Mouse (Mus musculus): Measurements from ENCODE around the gene Cbx1. TPM values are rescaled to one million over a fixed set of nuclear protein-coding genes. Genes with fewer than 3 reads are reported as not detected.
A peak's percentile ranks its signal among the peaks of the same experiment; 100 is the strongest.
"Not testable (repeated sequence)": the region's sequence is repeated elsewhere in the genome, so short reads cannot be mapped to it uniquely, and the experiment has no call there.

The Cbx1 gene
- total and polyA plus RNA-seq, 3 experiments: 132 to 368 (median 152) TPM

GRCm38 (mm10) chr11:96776968-96777962 lies 11.7 kb upstream of the Cbx1 start, which contains the start of gene Snx11 (continued):
- peak in 2 of 3 experiments; percentile 70 to 74; a peak in 5 of 6 replicates for TF ChIP-seq CTCF (IDR thresholded peaks at IDR 0.05 in 2 of 3, conservative IDR thresholded peaks at IDR 0.05 in 1 of 3; ENCODE audit: control insufficient read depth in 1 of 3, insufficient read depth in 1 of 3, low read depth in 2 of 3, low read length in 3 of 3, poor library complexity in 1 of 3, severe bottlenecking in 1 of 3)
- TF ChIP-seq CHD2 (IDR thresholded peaks at IDR 0.05; ENCODE audit: low read length): peak; percentile 39; the same call in 1 of the 2 replicates
- peak; percentile 83 for TF ChIP-seq NELFE (IDR thresholded peaks at IDR 0.05; ENCODE audit: low read depth, low read length)
- TF ChIP-seq ZMIZ1 (IDR thresholded peaks at IDR 0.05; ENCODE audit: low read depth, low read length): peak; percentile 87; the same call in 1 of the 2 replicates
- TF ChIP-seq SIN3A (IDR thresholded peaks at IDR 0.05; ENCODE audit: low read length): peak; percentile 96
- TF ChIP-seq USF1 (IDR thresholded peaks at IDR 0.05; ENCODE audit: low read depth, low read length): 0 out of 2 replicates have a peak, but pooled peaks have one; percentile 8
- TF ChIP-seq EP300 (IDR thresholded peaks at IDR 0.05; ENCODE audit: low read depth in 1 of 2, low read length in 2 of 2): peak in 1 of 2 experiments; percentile 36; a peak in 1 of 4 replicates
- peak; percentile 34; the same call in 1 of the 2 replicates for TF ChIP-seq NRF1 (IDR thresholded peaks at IDR 0.05; ENCODE audit: insufficient read depth, low read depth, low read length, poor library complexity, severe bottlenecking)
- no peak for TF ChIP-seq GATA1 (IDR thresholded peaks at IDR 0.05; ENCODE audit: low read depth, low read length)
- TF ChIP-seq MAZ (IDR thresholded peaks at IDR 0.05; ENCODE audit: low read depth, low read length): peak; percentile 95

- peak in 1 of 3 experiments; percentile 19; a peak in 1 of 6 replicates for TF ChIP-seq CTCF (IDR thresholded peaks at IDR 0.05 in 2 of 3, conservative IDR thresholded peaks at IDR 0.05 in 1 of 3; ENCODE audit: control insufficient read depth in 1 of 3, insufficient read depth in 1 of 3, low read depth in 2 of 3, low read length in 3 of 3, poor library complexity in 1 of 3, severe bottlenecking in 1 of 3)
- TF ChIP-seq TBP (IDR thresholded peaks at IDR 0.05; ENCODE audit: low read depth, low read length): peak; percentile 85
- peak; percentile 38 for TF ChIP-seq MYC (IDR thresholded peaks at IDR 0.05; ENCODE audit: low read depth, low read length)
- peak overlapping the region; percentile 76 for H3K9ac ChIP-seq (ENCODE audit: control insufficient read depth, low read depth, low read length, poor library complexity, severe bottlenecking)
- H3K27ac ChIP-seq (ENCODE audit: control insufficient read depth, low read depth, low read length): peak overlapping the region; percentile 88
- H3K27me3 ChIP-seq (ENCODE audit: control insufficient read depth in 1 of 2, insufficient read depth in 2 of 2, low read length in 2 of 2); H3K9me3 ChIP-seq (replicated peaks; ENCODE audit: insufficient read depth, low read length); H3K79me2 ChIP-seq (ENCODE audit: control insufficient read depth, insufficient read depth, low read length, poor library complexity): not testable (repeated sequence)
- peaks cover 3 to 12% of the 10 kb centered on the region in 2 experiments for H3K36me3 ChIP-seq (ENCODE audit: control insufficient read depth in 1 of 2, insufficient read depth in 2 of 2, low read length in 2 of 2)
- peaks cover 0 to 12% of the 10 kb centered on the region in 2 experiments; a peak in 3 of 4 replicates for H3K4me1 ChIP-seq (ENCODE audit: control insufficient read depth in 1 of 2, insufficient read depth in 2 of 2, low read length in 2 of 2)
- DNase-seq (ENCODE audit: low read depth, low spot score): peak; percentile 52
- peak overlapping the region; percentile 63 to 83 for H3K4me3 ChIP-seq (ENCODE audit: control insufficient read depth in 1 of 2, insufficient read depth in 1 of 2, low read depth in 2 of 2, low read length in 2 of 2)
Measured at GRCm38 (mm10) chr11:96778061-96778627, 10.8 kb upstream of the Cbx1 start.

GRCm38 (mm10) chr11:96780306-96780705 lies 8.6 kb upstream of the Cbx1 start:
- TF ChIP-seq CHD1 (IDR thresholded peaks at IDR 0.05; ENCODE audit: low read depth, low read length) (no peak), CTCF (IDR thresholded peaks at IDR 0.05 in 2 of 3, conservative IDR thresholded peaks at IDR 0.05 in 1 of 3; ENCODE audit: control insufficient read depth in 1 of 3, insufficient read depth in 1 of 3, low read depth in 2 of 3, low read length in 3 of 3, poor library complexity in 1 of 3, severe bottlenecking in 1 of 3) (no peak), ETS1 (IDR thresholded peaks at IDR 0.05; ENCODE audit: low read depth, low read length) (no peak), NRF1 (IDR thresholded peaks at IDR 0.05; ENCODE audit: insufficient read depth, low read depth, low read length, poor library complexity, severe bottlenecking) (no peak), MAZ (IDR thresholded peaks at IDR 0.05; ENCODE audit: low read depth, low read length) (no peak), BHLHE40 (IDR thresholded peaks at IDR 0.05; ENCODE audit: borderline replicate concordance, low read depth, low read length) (no peak), CHD2 (IDR thresholded peaks at IDR 0.05; ENCODE audit: low read length) (no peak)

More at GRCm38 (mm10) chr11:96780306-96780705, 8.6 kb upstream of the Cbx1 start:
- H3K36me3 ChIP-seq (ENCODE audit: control insufficient read depth in 1 of 2, insufficient read depth in 2 of 2, low read length in 2 of 2): peaks cover 0 to 12% of the 10 kb centered on the region in 2 experiments; a peak in 2 of 4 replicates
- no peaks in the 10 kb centered on the region for H3K9me3 ChIP-seq (replicated peaks; ENCODE audit: insufficient read depth, low read length)
- no peak for DNase-seq (ENCODE audit: low read depth, low spot score)
- H3K79me2 ChIP-seq (ENCODE audit: control insufficient read depth, insufficient read depth, low read length, poor library complexity): peaks cover 7% of the 10 kb centered on the region
- no peak overlapping the region for H3K9ac ChIP-seq (ENCODE audit: control insufficient read depth, low read depth, low read length, poor library complexity, severe bottlenecking)
- no peaks in the 10 kb centered on the region for H3K27me3 ChIP-seq (ENCODE audit: control insufficient read depth in 1 of 2, insufficient read depth in 2 of 2, low read length in 2 of 2)
- no peak overlapping the region for H3K4me3 ChIP-seq (ENCODE audit: control insufficient read depth in 1 of 2, insufficient read depth in 1 of 2, low read depth in 2 of 2, low read length in 2 of 2)
- H3K27ac ChIP-seq (ENCODE audit: control insufficient read depth, low read depth, low read length): no peak overlapping the region
- peaks cover 0 to 12% of the 10 kb centered on the region in 2 experiments; a peak in 3 of 4 replicates for H3K4me1 ChIP-seq (ENCODE audit: control insufficient read depth in 1 of 2, insufficient read depth in 2 of 2, low read length in 2 of 2)

All from MEL (cell line).